Mouse (Mus musculus): ENCODE results near the gene Lamb3.

DNA sequence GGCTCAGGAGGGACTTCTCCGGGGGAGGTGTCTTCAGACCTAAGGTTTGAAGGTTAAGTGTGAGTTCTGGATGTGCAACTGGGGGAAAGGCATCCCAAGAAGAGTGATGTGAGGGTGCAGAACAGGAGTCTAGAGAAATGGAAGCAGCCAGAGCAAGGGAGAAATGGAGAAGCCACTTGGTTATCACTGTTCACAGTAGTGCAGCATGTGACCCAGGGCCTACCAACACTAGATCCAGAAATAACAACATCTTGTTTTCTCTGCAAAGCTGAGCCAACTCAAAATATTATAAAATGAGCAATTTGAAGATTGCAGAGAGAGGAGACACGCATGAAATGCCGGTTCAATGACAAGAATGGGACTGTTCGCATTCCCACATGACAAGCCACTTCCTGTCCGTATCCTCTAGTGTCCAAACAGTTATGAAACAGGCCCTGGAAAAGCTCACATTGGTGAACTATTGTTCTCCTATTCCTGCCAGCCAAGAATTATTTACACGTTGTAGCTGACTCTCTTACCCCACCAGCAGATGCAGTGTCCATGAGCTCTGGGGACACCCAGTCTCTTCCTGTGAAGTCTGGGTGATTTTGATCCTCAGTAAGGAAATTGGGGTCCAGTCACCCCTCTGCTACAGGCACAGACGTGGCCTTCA is 54.5 kb downstream of the Lamb3 start:
- TF ChIP-seq CTCF (IDR thresholded peaks at IDR 0.05) (0 out of 2 replicates have a peak, but pooled peaks have one; percentile 6), EP300 (IDR thresholded peaks at IDR 0.05) (peak; percentile 91)

All from lung, postnatal 0 days (tissue).